Mouse (Mus musculus) brain, embryonic 14.5 days (tissue): ENCODE data around the gene Zkscan3.

Source experiments
- CTCF ChIP-seq: fragments of 200-500 bp; IDR thresholded peaks from 2 replicates; pipeline ENCODE4 v1.5.1; 2012; ENCODE audit warnings: inconsistent platforms, mild to moderate bottlenecking, moderate library complexity, borderline replicate concordance; ENCODE audit not compliant: insufficient read depth, insufficient read length; ENCODE audit errors: extremely low read depth
- POLR2A ChIP-seq: fragments of 200-500 bp; IDR thresholded peaks from 2 replicates; pipeline ENCODE4 v1.6.1; 2012; ENCODE audit warnings: mild to moderate bottlenecking, inconsistent platforms, borderline replicate concordance; ENCODE audit not compliant: poor library complexity, insufficient read depth, insufficient read length, severe bottlenecking; ENCODE audit errors: extremely low read depth

- no peak for TF ChIP-seq POLR2A
- no peak for TF ChIP-seq CTCF
Measured at GRCm38 (mm10) chr13:21423301-21423700, 20.7 kb upstream of the Zkscan3 start.
